Mouse (Mus musculus): ENCODE results near the gene Vwf. TPM values are rescaled to one million over a fixed set of nuclear protein-coding genes. Genes with fewer than 3 reads are reported as not detected.

Vwf gene
- polyA plus RNA-seq, 1 experiment = 7.6 TPM

DNA sequence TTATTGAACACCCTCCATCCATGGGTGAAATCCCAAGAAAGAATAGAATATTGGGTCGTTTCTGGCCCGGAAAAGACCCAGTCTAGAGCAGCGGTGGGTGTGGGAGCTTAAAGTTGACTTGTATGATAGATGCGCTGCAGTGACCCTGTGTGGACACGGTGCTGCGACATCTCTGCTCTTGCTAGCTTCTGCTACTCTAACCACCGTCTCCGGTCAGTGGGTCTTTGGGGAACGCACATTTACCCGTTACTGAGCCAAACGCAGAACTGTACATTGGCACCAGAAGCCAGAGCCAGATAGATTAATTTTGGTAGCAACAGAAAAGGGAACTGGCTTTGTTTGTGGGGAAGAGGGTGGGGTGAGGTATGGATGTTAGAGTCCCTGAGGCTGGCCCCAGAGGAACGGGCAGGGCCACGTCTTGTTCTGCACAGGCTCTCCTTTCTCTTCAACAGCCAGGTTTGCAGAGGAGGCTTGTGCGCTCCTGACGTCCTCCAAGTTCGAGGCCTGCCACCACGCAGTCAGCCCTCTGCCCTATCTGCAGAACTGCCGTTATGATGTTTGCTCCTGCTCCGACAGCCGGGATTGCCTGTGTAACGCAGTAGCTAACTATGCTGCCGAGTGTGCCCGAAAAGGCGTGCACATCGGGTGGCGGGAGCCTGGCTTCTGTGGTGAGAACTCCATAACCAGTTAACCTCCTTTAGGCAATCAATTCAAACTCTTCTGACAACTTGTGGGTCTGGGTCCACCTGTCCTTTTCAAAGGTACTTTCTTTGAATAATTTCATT, 57.3 kb downstream of the Vwf start:
- Histone ChIP-seq H3K4me3 (ENCODE audit: insufficient read depth, low read depth, low read length) (no peak overlapping the region), H3K27ac (replicated peaks; ENCODE audit: low read depth, low read length) (no peak overlapping the region), H3K4me1 (ENCODE audit: control insufficient read depth, insufficient read depth, insufficient read length, low read length) (no peaks in the 10 kb centered on the region; the same call in 1 of the 2 replicates)

DNA sequence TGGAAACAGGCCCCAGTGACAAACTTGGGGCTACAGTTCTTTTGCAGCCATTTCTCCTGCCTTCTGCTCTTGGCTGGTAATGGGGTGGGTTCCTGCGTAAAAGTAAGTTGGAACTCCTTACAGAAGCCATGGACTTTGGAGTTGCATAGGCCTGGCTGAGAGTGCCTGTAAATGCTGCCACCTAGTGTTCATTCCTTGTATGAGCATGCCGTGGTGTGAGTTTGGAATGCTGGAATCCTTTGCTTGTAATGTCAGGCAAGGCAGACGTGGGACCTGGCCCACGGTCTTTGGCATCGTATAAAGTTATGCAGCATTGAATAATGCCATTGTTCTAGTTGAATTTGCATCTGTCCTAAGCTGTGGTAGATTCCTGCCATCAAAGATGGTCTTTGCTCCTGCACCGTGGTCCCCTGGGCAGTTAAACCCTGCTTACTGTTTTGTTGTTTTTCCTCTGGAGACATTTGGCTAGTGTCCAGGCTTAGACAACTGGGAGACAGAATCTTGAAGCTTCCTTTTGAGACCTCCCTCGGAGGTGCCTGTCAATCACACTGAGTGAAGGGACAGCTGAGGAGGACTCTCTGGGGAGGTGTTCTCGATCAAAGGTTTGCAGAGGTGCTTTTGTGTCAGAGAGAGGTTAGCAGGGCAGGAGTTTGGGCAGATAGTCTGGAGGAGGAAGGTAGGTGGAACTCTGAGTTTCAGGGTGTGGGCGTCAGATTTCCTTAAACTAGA, 58.1 kb downstream of the Vwf start:
- H3K4me1 ChIP-seq (ENCODE audit: control insufficient read depth, insufficient read depth, insufficient read length, low read length) = no peaks in the 10 kb centered on the region; the same call in 1 of the 2 replicates
- no peak overlapping the region for H3K27ac ChIP-seq (replicated peaks; ENCODE audit: low read depth, low read length)
- H3K4me3 ChIP-seq (ENCODE audit: insufficient read depth, low read depth, low read length) = no peak overlapping the region

DNA sequence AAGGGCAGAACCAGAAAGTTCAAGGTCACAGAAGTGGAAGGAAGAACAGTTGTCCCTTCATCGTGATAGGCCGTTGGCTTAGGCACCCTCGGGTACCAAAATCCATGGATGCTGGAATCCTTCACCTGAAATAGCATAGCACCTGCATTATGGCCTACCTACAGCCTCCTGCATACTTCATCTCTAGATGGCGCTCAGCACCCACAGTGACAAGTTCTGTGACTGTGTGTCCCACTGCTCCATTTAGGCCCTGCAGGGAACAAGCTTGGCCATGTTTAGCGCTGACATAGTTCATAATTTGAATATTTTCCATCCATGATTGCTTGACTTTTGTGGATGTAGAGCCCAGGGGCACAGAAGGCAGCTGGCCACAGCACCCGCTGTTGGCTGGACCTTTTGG, 62.5 kb downstream of the Vwf start:
- Histone ChIP-seq H3K4me1 (ENCODE audit: control insufficient read depth, insufficient read depth, insufficient read length, low read length) (no peaks in the 10 kb centered on the region; the same call in 1 of the 2 replicates), H3K27ac (replicated peaks; ENCODE audit: low read depth, low read length) (no peak overlapping the region), H3K4me3 (ENCODE audit: insufficient read depth, low read depth, low read length) (no peak overlapping the region)

- no peak overlapping the region for H3K4me3 ChIP-seq (ENCODE audit: insufficient read depth, low read depth, low read length)
- no peaks in the 10 kb centered on the region for H3K4me1 ChIP-seq (ENCODE audit: control insufficient read depth, insufficient read depth, insufficient read length, low read length)
- H3K27ac ChIP-seq (replicated peaks; ENCODE audit: low read depth, low read length) = no peak overlapping the region
These were observed 71.3 kb downstream of the Vwf start for GRCm38 (mm10) chr6:125617855-125618254.

GRCm38 (mm10) chr6:125620764-125621163, 74.2 kb downstream of the Vwf start:
- Histone ChIP-seq H3K27ac (replicated peaks; ENCODE audit: low read depth, low read length) (no peak overlapping the region), H3K4me1 (ENCODE audit: control insufficient read depth, insufficient read depth, insufficient read length, low read length) (no peaks in the 10 kb centered on the region), H3K4me3 (ENCODE audit: insufficient read depth, low read depth, low read length) (no peak overlapping the region)

- no peak overlapping the region for H3K27ac ChIP-seq (replicated peaks; ENCODE audit: low read depth, low read length)
- no peak overlapping the region for H3K4me3 ChIP-seq (ENCODE audit: insufficient read depth, low read depth, low read length)
- no peaks in the 10 kb centered on the region for H3K4me1 ChIP-seq (ENCODE audit: control insufficient read depth, insufficient read depth, insufficient read length, low read length)
These were observed 75.9 kb downstream of the Vwf start for GRCm38 (mm10) chr6:125622434-125622833.

DNA sequence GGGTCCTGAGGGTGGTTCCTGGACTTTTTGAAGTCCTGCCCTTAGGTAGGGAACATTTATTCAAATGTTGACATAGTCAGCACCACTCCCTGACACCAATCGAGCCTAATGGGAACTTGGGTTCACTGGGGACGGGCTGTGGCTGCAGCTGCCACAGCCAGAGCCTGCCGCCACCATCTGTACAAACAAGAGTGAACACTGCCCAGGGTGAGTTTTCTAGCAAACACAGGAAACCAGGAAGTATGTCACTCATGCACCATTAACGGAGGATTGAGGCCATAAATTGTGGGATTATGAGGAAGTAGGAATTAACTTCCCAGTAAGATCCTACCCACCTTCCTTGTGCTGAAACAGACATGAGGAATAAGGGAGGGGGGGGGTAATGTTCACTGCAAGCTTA, 93.9 kb downstream of the Vwf start:
- Histone ChIP-seq H3K27ac (replicated peaks; ENCODE audit: low read depth, low read length) (no peak overlapping the region), H3K4me1 (ENCODE audit: control insufficient read depth, insufficient read depth, insufficient read length, low read length) (no peaks in the 10 kb centered on the region), H3K4me3 (ENCODE audit: insufficient read depth, low read depth, low read length) (no peak overlapping the region)

- Histone ChIP-seq H3K4me1 (ENCODE audit: control insufficient read depth, insufficient read depth, insufficient read length, low read length) (no peaks in the 10 kb centered on the region), H3K4me3 (ENCODE audit: insufficient read depth, low read depth, low read length) (no peak overlapping the region), H3K27ac (replicated peaks; ENCODE audit: low read depth, low read length) (no peak overlapping the region)
These were observed 94.6 kb downstream of the Vwf start for GRCm38 (mm10) chr6:125641146-125641545.

DNA sequence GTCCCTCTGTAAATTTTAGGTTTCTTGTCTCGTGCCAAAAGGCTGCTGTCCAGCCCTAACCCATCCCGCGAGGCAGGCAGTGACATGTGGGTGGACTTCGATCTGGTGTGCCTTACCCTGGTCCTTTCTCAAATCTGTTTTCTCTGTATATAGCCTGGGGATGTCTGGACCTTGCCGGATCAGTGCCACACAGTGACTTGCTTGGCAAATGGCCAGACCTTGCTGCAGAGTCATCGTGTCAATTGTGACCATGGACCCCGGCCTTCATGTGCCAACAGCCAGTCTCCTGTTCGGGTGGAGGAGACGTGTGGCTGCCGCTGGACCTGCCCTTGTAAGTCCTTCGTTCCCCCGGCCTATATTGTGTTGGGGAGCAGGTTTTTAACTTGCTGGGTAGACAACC, 102.4 kb downstream of the Vwf start:
- Histone ChIP-seq H3K27ac (replicated peaks; ENCODE audit: low read depth, low read length) (no peak overlapping the region), H3K4me3 (ENCODE audit: insufficient read depth, low read depth, low read length) (no peak overlapping the region), H3K4me1 (ENCODE audit: control insufficient read depth, insufficient read depth, insufficient read length, low read length) (no peaks in the 10 kb centered on the region)

DNA sequence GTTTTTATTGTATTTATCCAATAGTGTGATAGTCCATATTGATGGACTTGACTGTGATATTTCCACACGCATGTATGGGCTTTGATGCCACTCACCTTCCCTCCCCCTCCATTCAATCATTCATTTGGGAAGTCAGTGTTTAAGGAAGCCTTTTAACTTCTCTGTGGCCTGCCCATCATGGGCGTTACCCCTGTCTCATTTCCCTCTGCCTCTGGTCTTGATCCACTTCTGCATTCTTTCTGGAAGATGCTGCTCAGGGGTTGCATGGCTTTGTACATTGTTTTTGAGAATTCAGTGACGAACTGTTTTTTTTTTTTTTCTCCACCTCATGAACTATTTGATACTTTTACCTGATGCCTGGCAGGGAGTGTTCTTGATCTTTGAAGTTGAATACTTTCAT, 104.8 kb downstream of the Vwf start:
- Histone ChIP-seq H3K27ac (replicated peaks; ENCODE audit: low read depth, low read length) (no peak overlapping the region), H3K4me3 (ENCODE audit: insufficient read depth, low read depth, low read length) (no peak overlapping the region), H3K4me1 (ENCODE audit: control insufficient read depth, insufficient read depth, insufficient read length, low read length) (no peaks in the 10 kb centered on the region)

DNA sequence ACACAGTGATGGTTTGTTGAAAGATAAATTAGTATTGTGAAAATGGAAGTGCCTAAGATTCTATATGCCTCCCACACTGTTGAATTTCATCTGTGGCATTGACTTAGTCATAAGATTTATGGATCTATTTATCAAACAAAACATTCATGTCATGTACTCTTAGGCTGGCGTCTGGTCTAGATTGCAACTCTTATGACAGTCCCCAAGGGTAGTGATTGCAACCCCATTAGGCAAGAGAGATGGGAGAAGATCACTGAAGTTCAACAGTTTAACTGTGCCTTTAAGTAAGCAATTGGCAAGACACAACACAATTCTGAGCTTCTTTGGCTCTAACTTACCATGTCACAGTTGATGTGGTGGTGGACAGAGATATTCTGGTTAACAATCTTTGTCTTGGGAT, 106.8 kb downstream of the Vwf start:
- Histone ChIP-seq H3K4me1 (ENCODE audit: control insufficient read depth, insufficient read depth, insufficient read length, low read length) (no peaks in the 10 kb centered on the region), H3K27ac (replicated peaks; ENCODE audit: low read depth, low read length) (no peak overlapping the region), H3K4me3 (ENCODE audit: insufficient read depth, low read depth, low read length) (no peak overlapping the region)

- no peak overlapping the region for H3K4me3 ChIP-seq (ENCODE audit: insufficient read depth, low read depth, low read length)
- no peaks in the 10 kb centered on the region for H3K4me1 ChIP-seq (ENCODE audit: control insufficient read depth, insufficient read depth, insufficient read length, low read length)
- no peak overlapping the region for H3K27ac ChIP-seq (replicated peaks; ENCODE audit: low read depth, low read length)
These were observed 110.3 kb downstream of the Vwf start for GRCm38 (mm10) chr6:125656921-125657320.

DNA sequence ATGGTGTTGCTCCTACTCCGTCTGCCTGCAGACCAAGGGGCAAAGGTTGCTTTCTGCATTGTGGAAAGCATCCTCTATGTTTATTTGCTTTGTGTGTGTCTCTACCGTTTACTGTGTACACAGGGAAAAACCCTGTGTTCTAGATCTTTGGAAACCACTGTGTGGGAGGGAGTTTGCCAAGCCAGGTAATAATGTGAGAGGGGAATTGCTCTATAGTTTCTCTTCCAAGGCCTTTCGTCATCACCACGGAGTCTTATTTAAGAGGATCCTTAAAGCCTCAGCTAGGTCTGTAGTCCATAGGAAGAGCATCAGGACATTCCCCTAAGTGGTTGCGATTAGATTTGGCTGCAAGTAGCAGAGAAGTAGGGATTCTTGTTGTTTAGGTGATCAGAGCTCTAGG, 111.4 kb downstream of the Vwf start:
- no peak overlapping the region for H3K27ac ChIP-seq (replicated peaks; ENCODE audit: low read depth, low read length)

DNA sequence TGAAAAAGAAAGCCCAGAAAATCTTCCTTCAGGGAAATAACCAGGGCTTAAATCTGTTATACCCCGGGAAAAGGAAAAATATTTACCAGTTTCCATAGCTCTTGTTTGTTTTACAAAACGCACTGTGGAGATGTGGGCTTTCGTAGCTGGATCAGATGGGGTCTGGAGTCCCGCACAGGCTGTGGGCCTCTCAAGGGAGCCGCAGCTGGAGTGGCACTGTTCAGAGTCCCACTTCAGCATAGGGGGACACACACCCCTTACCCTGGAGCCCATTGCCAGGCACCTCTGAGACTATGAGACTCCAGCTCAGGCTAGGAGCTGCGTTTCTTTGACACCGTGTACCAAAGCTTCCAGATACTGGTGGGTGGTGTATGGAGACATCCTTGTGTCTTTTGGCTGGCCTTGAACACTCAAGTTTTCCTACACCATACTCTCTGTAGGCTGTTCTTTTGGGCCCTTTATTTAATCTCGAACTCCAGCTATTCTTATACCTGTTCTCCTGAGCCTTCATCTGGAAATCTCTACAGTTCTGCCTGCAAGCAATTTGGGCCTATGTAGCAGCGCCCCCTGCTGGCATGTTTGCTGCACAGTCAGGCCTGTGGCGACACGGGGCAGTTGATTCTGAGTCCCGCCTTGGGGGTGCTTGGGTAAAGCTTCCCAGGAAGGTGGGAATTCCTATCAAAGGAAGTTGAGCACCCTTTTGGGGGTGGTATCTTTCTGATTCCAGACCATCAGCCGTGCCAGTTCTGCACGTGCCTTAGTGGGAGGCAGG, 114.7 kb downstream of the Vwf start:
- Histone ChIP-seq H3K27ac (replicated peaks; ENCODE audit: low read depth, low read length) (no peak overlapping the region), H3K4me3 (ENCODE audit: insufficient read depth, low read depth, low read length) (no peak overlapping the region), H3K4me1 (ENCODE audit: control insufficient read depth, insufficient read depth, insufficient read length, low read length) (no peaks in the 10 kb centered on the region)

More for the DNA sequence above, 111.4 kb downstream of the Vwf start:
- no peaks in the 10 kb centered on the region for H3K4me1 ChIP-seq (ENCODE audit: control insufficient read depth, insufficient read depth, insufficient read length, low read length)
- no peak overlapping the region for H3K4me3 ChIP-seq (ENCODE audit: insufficient read depth, low read depth, low read length)

DNA sequence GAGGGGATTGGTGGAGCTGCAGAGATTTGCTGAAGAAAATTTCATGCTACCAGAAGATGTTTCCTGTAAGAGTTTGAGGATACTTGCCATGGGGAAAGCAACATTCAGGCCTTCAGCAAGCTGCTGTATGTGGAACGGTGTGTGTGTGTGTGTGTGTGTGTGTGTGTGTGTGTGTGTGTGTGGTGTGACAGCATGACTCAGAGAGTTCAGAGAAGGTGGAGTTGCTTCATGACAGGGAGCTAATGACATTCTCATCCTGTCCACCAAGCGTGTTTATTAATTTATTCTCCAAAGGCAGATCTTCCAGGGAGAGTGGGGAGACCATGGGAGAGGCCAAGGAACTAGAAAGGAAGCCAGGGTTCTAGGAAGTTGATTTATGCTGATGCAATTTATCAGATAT, 117.3 kb downstream of the Vwf start:
- Histone ChIP-seq H3K4me3 (ENCODE audit: insufficient read depth, low read depth, low read length) (no peak overlapping the region), H3K27ac (replicated peaks; ENCODE audit: low read depth, low read length) (no peak overlapping the region), H3K4me1 (ENCODE audit: control insufficient read depth, insufficient read depth, insufficient read length, low read length) (no peaks in the 10 kb centered on the region)

Data from brown adipose tissue, adult 24 weeks (tissue).